Mouse (Mus musculus) CD4-positive, CD25-positive, alpha-beta regulatory T cell, adult 2 months (primary cell): ENCODE measurements around the gene Gnai2.
A peak's percentile ranks its signal among the peaks of the same experiment; 100 is the strongest.

Source experiments
- DNase-seq: peaks from one replicate; pipeline ENCODE4 v3.0.0-alpha.2; 2012; ENCODE audit warnings: low read depth, low spot score

The Gnai2 gene

DNA sequence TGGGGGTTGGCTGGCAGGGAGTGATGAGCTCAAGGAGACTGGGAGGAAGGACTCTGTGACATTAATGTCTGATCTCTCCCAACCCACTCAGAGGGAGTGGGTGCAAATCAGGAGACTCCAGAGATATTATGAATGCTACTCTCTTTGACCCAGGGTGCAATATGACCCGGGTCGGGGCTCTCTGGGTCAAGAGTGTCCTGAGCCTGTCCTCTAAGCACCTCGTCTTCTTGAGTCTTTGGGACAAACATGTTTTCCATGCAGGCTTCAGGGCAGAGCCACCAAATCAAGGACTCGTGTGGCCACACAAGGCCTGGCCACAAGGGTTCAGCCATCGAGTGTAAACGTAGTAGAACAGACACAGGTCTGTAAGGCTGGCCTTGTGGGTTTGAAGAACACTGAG, 22.9 kb upstream of the Gnai2 start:
- no peak for DNase-seq

- DNase-seq = no peak
Observed at GRCm38 (mm10) chr9:107657144-107657543, 22.0 kb upstream of the Gnai2 start.

GRCm38 (mm10) chr9:107654585-107654984, 19.4 kb upstream of the Gnai2 start:
- DNase-seq = no peak

DNA sequence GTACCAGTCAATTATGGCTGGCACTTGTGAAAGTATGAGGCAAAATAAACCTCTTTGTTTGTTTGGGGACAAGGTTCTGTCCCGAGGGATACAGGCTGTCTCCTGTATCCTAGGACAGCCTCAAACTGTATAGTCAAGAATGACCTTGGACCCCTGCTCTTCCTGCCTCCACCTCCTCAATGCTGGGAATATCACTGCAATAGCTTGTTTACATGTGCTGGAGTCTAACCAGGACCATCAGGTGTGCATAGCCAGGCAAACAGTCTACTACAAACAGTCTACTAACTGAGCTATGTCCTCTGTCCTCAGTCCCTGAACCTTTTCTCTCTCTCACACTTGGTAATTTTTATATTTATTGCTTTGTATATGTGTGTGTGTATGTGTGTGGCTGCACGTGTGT, 18.3 kb upstream of the Gnai2 start:
- DNase-seq = no peak

DNA sequence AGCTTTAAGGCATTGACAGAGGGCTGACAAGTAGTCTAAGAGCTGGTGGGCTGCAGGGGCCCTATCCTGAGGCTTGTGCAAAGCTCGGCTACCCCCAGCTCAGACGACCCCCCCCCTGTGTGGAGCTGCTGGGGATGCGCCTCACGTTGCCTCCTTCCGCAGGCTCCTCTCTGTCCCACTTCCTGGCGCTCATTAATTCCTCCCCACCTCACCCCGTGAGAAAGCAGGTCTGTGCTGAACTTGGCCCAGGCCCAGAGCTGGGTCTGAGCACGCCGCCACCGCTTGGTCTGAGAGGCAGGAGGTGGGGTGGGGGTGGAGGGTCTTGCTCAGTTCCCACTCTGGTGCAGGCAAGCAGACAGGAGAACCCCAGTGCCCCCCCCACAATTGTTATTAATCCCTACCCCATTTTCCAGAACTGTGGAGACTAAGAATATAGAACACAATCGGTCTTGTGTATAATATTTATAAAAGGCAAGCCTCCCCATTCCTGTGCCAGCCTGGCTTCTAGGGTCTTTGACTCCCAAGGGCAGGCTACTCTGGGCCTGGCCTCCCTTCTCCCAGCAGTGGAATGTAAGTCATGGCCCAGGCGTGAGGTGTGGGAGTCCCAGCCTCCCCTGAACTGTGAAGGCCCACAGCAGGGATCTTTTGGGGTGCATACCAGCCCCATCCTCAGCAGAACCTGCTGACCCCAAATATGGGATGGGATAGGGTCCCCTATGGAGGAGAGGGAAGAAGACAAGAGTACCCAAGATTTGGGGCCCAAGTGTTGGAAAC, 15.7 kb upstream of the Gnai2 start:
- DNase-seq = no peak

GRCm38 (mm10) chr9:107650225-107650624, 15.1 kb upstream of the Gnai2 start:
- DNase-seq = no peak

GRCm38 (mm10) chr9:107648767-107649166, 13.6 kb upstream of the Gnai2 start:
- no peak for DNase-seq

DNA sequence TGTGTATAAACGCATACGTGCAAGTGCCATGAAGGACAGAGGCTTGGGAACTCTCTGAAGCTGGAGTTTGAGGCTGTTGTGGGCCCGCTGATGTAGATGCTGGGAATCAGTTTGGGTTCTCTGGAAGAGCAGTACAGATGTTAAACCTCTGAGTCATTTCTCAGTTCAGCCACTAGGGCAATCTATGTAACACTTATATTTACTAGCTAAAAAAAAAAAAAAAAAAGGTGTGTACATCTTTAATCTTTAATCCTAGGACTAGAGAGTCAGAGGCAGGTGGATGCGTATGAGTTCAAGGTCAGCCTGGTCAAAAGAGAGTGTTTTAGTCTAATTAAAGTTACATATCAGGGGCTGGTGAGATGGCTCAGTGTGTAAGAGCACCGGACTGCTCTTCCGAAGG, 11.8 kb upstream of the Gnai2 start:
- peak; percentile 44 for DNase-seq

DNA sequence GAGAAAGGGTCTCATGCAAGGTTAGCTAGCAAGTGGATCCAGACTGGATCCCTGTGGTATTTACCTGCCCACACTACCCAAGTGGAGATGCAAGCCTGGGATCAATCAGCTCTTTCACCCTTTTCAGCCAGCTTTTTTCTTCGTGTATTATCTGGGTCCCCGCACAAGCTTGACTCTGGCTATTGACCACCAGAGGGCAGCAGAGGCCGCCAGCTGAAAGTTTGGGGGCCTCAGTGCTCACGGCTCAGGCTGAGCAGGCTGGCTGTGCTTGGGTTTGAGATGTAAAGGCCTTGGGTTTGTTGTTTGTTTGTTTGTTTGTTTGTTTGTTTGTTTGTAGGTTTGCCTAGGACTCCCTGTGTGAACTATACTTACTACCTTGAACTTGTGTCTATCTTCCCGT, 10.4 kb upstream of the Gnai2 start:
- DNase-seq = peak; percentile 91

GRCm38 (mm10) chr9:107645153-107645510, 10.0 kb upstream of the Gnai2 start:
- no peak for DNase-seq

GRCm38 (mm10) chr9:107644495-107645152, 9.5 kb upstream of the Gnai2 start:
- DNase-seq = peak; percentile 96

DNA sequence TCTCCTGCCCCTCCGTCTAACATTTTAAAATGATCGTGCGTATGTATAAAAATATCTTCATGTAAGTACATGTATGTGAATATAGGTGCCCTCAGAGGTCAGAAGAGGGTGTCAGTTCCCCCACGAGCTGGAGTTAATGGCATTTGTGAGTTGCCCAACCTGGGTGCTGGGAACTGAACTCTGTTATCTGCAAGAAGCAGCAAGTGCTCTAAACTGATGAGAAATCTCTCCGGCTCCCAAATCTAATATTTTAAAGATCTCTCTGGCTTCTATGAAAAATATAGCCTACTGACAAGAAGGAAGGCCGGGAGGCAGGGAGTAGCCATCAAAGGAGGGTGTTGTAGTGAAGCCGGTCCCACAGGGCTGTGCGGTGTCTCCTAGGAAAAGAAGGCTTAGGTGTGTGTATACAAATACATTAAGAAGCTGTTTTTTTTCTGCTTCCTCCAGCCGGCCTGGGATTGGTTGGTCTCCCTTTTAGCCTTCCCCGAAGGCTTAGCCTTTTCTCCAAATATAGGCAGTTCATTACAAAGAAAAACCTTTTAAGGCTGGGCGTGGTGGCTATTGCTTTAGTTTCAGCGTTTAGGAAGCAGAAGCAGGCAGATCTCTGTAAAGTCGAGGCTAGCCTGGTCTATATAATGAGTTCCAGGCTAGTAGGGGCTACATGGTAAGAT, 8.5 kb upstream of the Gnai2 start:
- no peak for DNase-seq

DNA sequence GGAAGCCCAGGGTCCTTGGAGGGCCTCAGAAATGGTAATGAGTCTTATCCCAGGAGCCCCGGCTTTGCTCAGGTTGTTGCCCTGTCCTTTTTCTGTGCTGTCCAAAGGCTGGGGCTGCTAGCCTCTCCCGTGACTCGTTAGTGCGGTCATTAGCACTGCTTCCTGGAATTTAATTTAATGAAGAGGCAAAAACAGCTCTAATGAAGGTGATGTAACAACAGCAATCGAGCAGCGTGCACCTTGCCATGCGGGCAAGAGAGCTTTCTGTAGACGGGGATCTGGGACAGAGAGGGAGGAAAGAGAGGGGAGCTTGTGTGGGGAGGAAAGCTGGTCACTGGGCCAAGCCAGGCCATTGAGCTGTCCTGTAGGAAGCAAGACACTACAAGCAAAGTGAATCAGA, 6.5 kb upstream of the Gnai2 start:
- no peak for DNase-seq

DNA sequence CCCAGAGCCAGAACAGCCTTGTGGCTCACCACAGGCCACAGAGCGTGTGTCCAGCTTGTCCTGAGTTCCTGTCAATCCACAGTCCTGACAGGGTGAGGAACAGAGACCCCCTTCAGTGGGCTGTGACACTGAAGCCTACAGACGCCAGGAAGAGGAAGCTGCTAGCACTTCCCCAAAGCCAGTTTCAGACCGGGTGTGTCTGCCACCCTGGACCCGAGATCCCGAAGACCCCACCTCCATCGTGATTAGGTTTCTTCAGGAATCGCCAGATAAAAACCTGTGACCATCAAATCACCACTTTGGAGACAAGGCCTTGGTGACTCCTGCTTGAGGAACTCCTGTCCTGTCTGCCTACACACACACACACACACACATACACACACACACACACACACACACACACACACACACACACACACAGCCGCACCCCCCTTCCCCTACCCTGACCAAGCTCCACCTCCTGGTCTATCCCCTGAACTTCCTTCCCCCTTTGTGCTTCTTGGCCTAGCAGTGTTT, 5.1 kb upstream of the Gnai2 start:
- peak; percentile 50 for DNase-seq

- DNase-seq = no peak
Observed at GRCm38 (mm10) chr9:107637070-107637469, 1.9 kb upstream of the Gnai2 start.

DNA sequence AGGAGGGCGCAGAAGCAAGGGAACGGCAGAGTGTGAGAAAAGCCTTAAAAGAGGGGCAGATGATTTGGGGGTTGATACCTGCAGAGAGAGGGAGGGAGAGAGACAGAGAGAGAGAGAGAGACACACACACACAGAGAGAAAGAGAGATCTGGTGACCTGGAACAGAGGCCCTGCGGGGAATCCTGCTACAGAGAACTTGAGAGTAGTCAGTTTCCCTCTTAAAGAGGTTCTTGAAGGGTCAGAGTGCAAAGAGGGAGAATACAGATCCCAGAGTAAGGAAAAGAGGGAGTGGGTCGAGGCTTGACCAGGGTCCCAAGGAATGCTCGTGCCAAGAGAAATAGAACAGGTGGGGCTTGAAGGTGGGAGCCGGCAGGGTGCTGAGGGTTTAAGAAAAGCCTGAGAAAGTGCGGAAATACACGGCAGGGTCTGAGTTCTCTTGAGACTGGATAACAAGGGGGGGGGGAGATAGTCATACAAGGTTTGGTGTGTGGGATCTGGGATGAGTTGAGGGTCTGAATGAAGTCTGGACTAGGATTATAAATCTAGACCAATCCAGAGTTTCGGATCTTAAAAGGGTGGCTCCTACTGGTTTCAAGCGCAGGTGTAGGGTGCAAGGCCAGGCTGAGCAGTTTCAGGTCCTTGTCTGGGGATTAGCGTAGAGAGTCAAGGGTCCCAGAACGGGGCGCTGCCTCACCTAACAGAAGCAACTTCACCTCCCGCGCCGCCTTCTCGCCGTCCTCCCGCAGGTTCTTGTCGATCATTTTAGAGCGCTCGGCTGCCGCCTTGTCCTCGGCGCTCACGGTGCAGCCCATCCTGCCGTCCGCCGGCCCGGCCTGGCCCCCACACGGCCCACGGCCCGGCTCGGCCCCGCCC, 525 bp downstream of the Gnai2 start:
- DNase-seq = no peak

DNA sequence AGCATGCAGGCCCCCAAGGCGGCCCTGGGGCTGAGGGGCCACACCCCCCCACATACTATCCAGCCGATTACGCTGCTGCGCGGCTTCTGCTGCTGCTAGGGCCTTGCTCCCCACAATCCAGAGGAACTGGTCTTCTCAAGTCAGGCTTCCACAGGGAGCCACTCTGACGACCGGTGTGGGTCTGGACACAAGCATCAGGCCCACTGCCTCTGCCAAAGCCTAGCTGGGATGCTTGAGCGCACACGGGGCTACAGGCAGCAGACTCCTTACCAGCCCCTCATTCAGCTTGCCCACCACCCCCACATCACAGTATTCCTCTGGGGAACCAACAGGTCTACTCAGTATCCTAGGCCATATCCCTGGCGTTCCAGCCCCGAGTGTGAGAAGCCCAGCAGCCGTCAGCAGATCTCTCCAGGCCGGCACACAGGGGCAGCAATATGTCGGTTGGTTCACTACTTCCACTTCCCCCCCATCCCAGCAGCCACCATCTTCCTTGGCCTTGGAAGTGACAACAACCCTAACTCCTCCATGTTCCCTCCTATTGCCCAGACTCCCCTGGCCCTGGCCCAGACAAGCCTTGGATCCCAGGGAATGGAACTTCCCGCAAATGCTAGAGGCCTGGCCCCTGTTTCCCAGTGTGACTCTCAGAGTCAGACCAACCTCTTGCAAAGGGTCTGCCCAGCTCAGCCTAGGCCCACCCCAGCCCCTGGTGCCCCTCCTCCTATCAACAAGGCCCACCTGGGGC, 1.3 kb downstream of the Gnai2 start:
- DNase-seq = no peak

- peak; percentile 93 for DNase-seq
Observed at GRCm38 (mm10) chr9:107633091-107633660, 2.0 kb downstream of the Gnai2 start.

DNA sequence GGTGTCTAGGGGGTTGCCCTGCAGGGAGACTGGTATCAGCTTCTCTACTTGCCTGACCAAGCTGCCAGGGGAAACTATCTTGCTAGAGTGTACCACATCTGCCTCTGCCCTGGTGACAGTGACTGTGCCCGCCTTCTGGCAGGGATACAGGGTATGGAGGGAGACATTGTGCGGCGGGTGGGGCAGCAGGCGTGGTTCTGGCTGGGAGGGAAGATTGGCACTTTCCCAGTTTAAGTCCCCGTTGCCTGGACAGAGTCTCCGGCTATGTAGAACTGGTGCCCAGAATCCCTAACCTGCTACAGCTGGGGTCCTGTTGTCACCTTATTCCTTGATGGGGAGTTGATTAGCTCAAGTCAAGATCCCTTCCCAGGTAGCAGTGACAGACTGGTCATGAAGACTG, 2.7 kb downstream of the Gnai2 start:
- no peak for DNase-seq

DNA sequence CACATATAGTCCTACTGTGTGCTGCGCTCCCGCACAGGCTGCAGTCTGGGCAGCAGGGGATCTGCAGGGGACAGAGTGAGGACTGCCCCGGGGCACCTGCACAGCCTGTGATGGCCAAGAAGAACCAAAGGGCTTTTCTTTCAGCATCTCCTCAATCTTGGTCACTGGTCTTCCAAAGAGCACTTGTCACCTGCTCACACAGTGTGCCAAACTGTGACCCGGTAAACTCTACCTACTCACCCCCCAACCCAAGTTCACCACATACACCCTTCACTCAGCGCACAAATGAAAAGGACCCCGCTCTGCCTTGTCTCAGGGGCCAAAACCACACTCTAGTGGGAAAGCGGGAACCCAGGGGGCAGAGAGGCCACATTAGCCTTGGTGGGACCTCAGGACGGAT, 3.3 kb downstream of the Gnai2 start:
- no peak for DNase-seq
